Mouse (Mus musculus): ENCODE results near the gene Igfbp7. TPM values are rescaled to one million over a fixed set of nuclear protein-coding genes. Genes with fewer than 3 reads are reported as not detected.
"Not testable (repeated sequence)": the region's sequence is repeated elsewhere in the genome, so short reads cannot be mapped to it uniquely, and the experiment has no call there.

Igfbp7 gene
- polyA plus RNA-seq, 1 experiment from 2014 or later, result 78.7 TPM

- H3K9ac ChIP-seq (ENCODE audit: low read depth, low read length); H3K4me3 ChIP-seq (ENCODE audit: low read length); H3K4me1 ChIP-seq (ENCODE audit: control insufficient read depth, insufficient read depth, low read depth, low read length); H3K9me3 ChIP-seq (ENCODE audit: control insufficient read depth, low read length); H3K4me2 ChIP-seq (ENCODE audit: low read length); H3K36me3 ChIP-seq (ENCODE audit: control insufficient read depth, insufficient read depth, low read length); H3K27ac ChIP-seq (ENCODE audit: low read depth, low read length); H3K27me3 ChIP-seq (replicated peaks; ENCODE audit: control insufficient read depth, insufficient read depth, low read length): not testable (repeated sequence)
- ATAC-seq, result 0 out of 2 replicates have a peak, but pooled peaks have one; percentile 30
- 62% methylated on average over 4 of the region's 4 CpGs for WGBS
Measured at GRCm38 (mm10) chr5:77419537-77419936, 11.7 kb upstream of the Igfbp7 start.

GRCm38 (mm10) chr5:77416058-77416457 lies 8.2 kb upstream of the Igfbp7 start:
- no peak overlapping the region for H3K4me3 ChIP-seq (ENCODE audit: low read length)
- H3K9me3 ChIP-seq (ENCODE audit: control insufficient read depth, low read length), result no peaks in the 10 kb centered on the region
- WGBS, result 95% methylated on average over 6 of the region's 6 CpGs
- ATAC-seq, result no peak
- no peak overlapping the region for H3K9ac ChIP-seq (ENCODE audit: low read depth, low read length)
- no peaks in the 10 kb centered on the region for H3K27me3 ChIP-seq (replicated peaks; ENCODE audit: control insufficient read depth, insufficient read depth, low read length)
- H3K36me3 ChIP-seq (ENCODE audit: control insufficient read depth, insufficient read depth, low read length), result no peaks in the 10 kb centered on the region
- no peak overlapping the region for H3K27ac ChIP-seq (ENCODE audit: low read depth, low read length)
- no peak overlapping the region for H3K4me2 ChIP-seq (ENCODE audit: low read length)
- H3K4me1 ChIP-seq (ENCODE audit: control insufficient read depth, insufficient read depth, low read depth, low read length), result no peaks in the 10 kb centered on the region

DNA sequence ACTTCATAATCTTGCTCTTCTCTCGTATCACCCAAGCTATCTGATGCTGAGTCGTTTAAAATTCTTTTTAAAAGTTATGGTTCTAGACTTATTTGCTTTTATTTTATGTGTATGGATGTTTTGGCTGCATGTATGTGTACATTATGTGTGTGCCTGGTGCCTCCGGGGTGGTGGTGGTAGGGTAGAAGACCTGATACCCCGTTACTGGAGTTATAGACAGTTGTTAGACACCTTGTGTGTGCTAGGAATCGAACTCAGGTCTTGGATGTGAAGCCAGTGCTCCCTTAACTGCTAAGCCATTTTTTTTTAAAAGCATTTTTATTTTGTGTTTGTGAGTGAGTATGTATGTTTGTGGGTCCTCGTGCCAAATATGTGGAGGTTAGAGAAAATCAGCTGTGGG lies 689 bp upstream of the Igfbp7 start:
- H3K27me3 ChIP-seq (replicated peaks; ENCODE audit: control insufficient read depth, insufficient read depth, low read length), result no peaks in the 10 kb centered on the region
- H3K9me3 ChIP-seq (ENCODE audit: control insufficient read depth, low read length), result 0 out of 2 replicates have a peak, but pooled peaks cover 2% of the 10 kb centered on the region
- H3K4me2 ChIP-seq (ENCODE audit: low read length), result no peak overlapping the region
- no peak overlapping the region for H3K27ac ChIP-seq (ENCODE audit: low read depth, low read length)
- no peak overlapping the region for H3K9ac ChIP-seq (ENCODE audit: low read depth, low read length)
- H3K4me3 ChIP-seq (ENCODE audit: low read length), result no peak overlapping the region
- H3K36me3 ChIP-seq (ENCODE audit: control insufficient read depth, insufficient read depth, low read length), result no peaks in the 10 kb centered on the region
- ATAC-seq, result no peak
- 95% methylated on average over 6 of the region's 6 CpGs for WGBS
- no peaks in the 10 kb centered on the region; the same call in 1 of the 2 replicates for H3K4me1 ChIP-seq (ENCODE audit: control insufficient read depth, insufficient read depth, low read depth, low read length)

DNA sequence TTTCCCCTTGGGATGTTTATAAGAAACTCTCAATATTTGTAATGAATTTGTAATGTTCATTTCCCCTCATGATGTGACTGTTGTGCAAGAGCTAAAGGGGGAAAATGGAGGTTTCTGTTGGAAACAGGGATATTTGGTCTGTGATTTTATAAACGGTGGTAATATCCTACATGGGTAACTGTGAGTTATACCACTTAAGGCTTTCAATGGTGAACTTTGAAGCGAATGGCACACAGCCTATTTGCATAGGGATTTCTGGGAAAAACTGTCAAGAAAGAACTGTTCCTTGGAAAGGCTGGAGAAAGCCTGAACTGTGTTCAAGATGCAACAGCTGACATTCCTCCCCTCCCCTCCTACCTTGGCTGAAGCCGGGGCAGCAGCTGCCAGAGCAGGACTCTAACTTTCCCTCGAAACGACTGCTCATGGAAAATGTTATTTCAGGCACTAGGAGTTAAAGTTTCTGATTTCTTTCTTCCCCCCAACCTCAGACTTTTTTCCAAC lies 1.4 kb downstream of the Igfbp7 start:
- H3K4me2 ChIP-seq (ENCODE audit: low read length), result no peak overlapping the region
- H3K36me3 ChIP-seq (ENCODE audit: control insufficient read depth, insufficient read depth, low read length), result no peaks in the 10 kb centered on the region
- 52% methylated on average over 5 of the region's 5 CpGs for WGBS
- H3K4me3 ChIP-seq (ENCODE audit: low read length), result no peak overlapping the region
- no peaks in the 10 kb centered on the region for H3K27me3 ChIP-seq (replicated peaks; ENCODE audit: control insufficient read depth, insufficient read depth, low read length)
- no peak for ATAC-seq
- 0 out of 2 replicates have a peak, but pooled peaks cover 2% of the 10 kb centered on the region for H3K9me3 ChIP-seq (ENCODE audit: control insufficient read depth, low read length)
- no peak overlapping the region for H3K9ac ChIP-seq (ENCODE audit: low read depth, low read length)
- H3K27ac ChIP-seq (ENCODE audit: low read depth, low read length), result no peak overlapping the region
- H3K4me1 ChIP-seq (ENCODE audit: control insufficient read depth, insufficient read depth, low read depth, low read length), result no peaks in the 10 kb centered on the region; the same call in 1 of the 2 replicates

DNA sequence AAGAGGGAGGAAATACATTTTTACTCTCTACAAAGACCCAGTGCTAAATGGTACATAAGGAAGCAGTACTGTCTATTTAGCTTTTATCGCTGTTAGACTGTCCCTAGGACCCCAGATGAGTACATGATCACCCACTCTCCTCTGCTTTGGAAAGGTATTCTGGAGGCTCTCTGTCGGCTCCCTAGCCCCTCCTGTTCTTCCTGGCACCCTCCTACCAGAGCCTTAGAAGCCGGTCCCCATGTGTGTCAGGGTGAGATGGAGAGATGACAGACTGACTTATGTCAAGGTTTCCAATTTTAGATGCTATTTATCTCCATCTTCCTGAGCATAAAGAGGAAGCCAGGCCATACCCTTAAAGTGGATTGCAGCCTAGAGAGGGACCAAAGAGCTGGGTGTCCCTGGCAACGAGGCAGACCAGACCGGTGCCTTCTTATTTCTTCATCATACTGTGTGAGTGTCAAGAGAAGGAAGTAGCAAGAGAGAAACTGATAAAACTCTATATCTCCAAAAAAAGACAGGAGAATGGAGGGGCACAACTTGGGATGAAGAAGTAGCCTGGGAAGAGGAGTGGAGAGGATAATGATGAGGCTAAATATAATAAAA lies 2.3 kb downstream of the Igfbp7 start:
- whole genome bisulfite sequencing, result 79% methylated on average over 5 of the region's 5 CpGs
- ATAC-seq, result no peak

GRCm38 (mm10) chr5:77404941-77405340 lies 2.9 kb downstream of the Igfbp7 start:
- WGBS, result 68% methylated on average over 9 of the region's 10 CpGs
- Histone ChIP-seq H3K9ac (ENCODE audit: low read depth, low read length) (no peak overlapping the region), H3K36me3 (ENCODE audit: control insufficient read depth, insufficient read depth, low read length) (no peaks in the 10 kb centered on the region), H3K4me1 (ENCODE audit: control insufficient read depth, insufficient read depth, low read depth, low read length) (no peaks in the 10 kb centered on the region; the same call in 1 of the 2 replicates), H3K27ac (ENCODE audit: low read depth, low read length) (no peak overlapping the region), H3K4me2 (ENCODE audit: low read length) (no peak overlapping the region), H3K27me3 (replicated peaks; ENCODE audit: control insufficient read depth, insufficient read depth, low read length) (no peaks in the 10 kb centered on the region), H3K9me3 (ENCODE audit: control insufficient read depth, low read length) (0 out of 2 replicates have a peak, but pooled peaks cover 2% of the 10 kb centered on the region), H3K4me3 (ENCODE audit: low read length) (no peak overlapping the region)
- ATAC-seq, result no peak

More for the DNA sequence above, 2.3 kb downstream of the Igfbp7 start:
- Histone ChIP-seq H3K9me3 (ENCODE audit: control insufficient read depth, low read length) (0 out of 2 replicates have a peak, but pooled peaks cover 2% of the 10 kb centered on the region), H3K36me3 (ENCODE audit: control insufficient read depth, insufficient read depth, low read length) (no peaks in the 10 kb centered on the region), H3K27ac (ENCODE audit: low read depth, low read length) (no peak overlapping the region), H3K9ac (ENCODE audit: low read depth, low read length) (no peak overlapping the region), H3K4me1 (ENCODE audit: control insufficient read depth, insufficient read depth, low read depth, low read length) (no peaks in the 10 kb centered on the region; the same call in 1 of the 2 replicates), H3K4me3 (ENCODE audit: low read length) (no peak overlapping the region), H3K4me2 (ENCODE audit: low read length) (no peak overlapping the region), H3K27me3 (replicated peaks; ENCODE audit: control insufficient read depth, insufficient read depth, low read length) (no peaks in the 10 kb centered on the region)

- Histone ChIP-seq H3K9me3 (ENCODE audit: control insufficient read depth, low read length) (no peaks in the 10 kb centered on the region), H3K36me3 (ENCODE audit: control insufficient read depth, insufficient read depth, low read length) (no peaks in the 10 kb centered on the region), H3K4me3 (ENCODE audit: low read length) (no peak overlapping the region), H3K27me3 (replicated peaks; ENCODE audit: control insufficient read depth, insufficient read depth, low read length) (no peaks in the 10 kb centered on the region), H3K4me2 (ENCODE audit: low read length) (no peak overlapping the region), H3K27ac (ENCODE audit: low read depth, low read length) (no peak overlapping the region), H3K9ac (ENCODE audit: low read depth, low read length) (no peak overlapping the region), H3K4me1 (ENCODE audit: control insufficient read depth, insufficient read depth, low read depth, low read length) (no peaks in the 10 kb centered on the region; the same call in 1 of the 2 replicates)
- no peak for ATAC-seq
- WGBS, result 90% methylated on average over 5 of the region's 5 CpGs
Measured at GRCm38 (mm10) chr5:77402901-77403300, 4.9 kb downstream of the Igfbp7 start.

DNA sequence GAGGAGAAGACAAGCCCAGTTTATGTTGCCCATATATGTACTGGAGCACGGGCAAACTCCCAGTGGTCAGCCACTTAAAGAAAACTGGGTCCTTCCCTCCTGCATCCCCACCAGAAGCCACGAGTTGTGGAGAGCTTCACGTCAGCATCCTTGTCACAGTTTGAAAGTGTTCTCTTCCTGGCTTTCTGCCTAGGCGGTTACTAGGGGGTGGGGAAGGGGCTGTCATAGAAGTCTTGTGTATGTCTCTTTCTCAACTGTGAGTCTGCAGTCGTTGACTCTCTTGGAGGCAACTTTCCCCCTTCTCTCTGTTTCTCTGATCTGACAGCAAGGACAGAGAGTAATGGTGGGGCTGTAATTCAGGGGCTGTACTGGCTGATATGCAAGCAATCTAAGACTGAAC lies 5.7 kb downstream of the Igfbp7 start:
- no peaks in the 10 kb centered on the region for H3K36me3 ChIP-seq (ENCODE audit: control insufficient read depth, insufficient read depth, low read length)
- no peak overlapping the region for H3K4me3 ChIP-seq (ENCODE audit: low read length)
- H3K9ac ChIP-seq (ENCODE audit: low read depth, low read length), result no peak overlapping the region
- H3K27ac ChIP-seq (ENCODE audit: low read depth, low read length), result no peak overlapping the region
- no peak overlapping the region for H3K4me2 ChIP-seq (ENCODE audit: low read length)
- H3K27me3 ChIP-seq (replicated peaks; ENCODE audit: control insufficient read depth, insufficient read depth, low read length), result no peaks in the 10 kb centered on the region
- H3K9me3 ChIP-seq (ENCODE audit: control insufficient read depth, low read length), result no peaks in the 10 kb centered on the region
- no peaks in the 10 kb centered on the region for H3K4me1 ChIP-seq (ENCODE audit: control insufficient read depth, insufficient read depth, low read depth, low read length)
- 69% methylated on average over 5 of the region's 5 CpGs for WGBS
- ATAC-seq, result no peak

DNA sequence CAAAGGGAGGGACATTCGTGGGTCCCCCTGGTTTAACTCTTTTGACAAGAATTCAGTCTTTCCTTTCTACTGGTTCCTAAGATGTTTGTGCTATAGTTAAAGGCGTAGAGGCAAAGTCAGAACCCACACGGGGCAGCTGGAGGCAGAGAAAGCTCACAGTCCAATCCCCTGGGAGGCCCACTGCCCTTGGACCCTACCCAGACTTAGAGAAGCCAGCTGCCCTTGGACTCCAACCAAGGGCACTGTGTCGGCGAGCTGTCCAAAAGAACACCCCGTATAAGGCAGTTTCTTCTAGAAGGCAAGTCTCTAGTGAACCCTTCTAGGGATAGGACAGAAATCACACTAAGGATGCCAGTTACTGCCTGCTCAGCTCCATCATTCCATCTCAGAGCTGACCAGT lies 7.0 kb downstream of the Igfbp7 start:
- Histone ChIP-seq H3K4me2 (ENCODE audit: low read length) (no peak overlapping the region), H3K36me3 (ENCODE audit: control insufficient read depth, insufficient read depth, low read length) (no peaks in the 10 kb centered on the region), H3K27me3 (replicated peaks; ENCODE audit: control insufficient read depth, insufficient read depth, low read length) (no peaks in the 10 kb centered on the region), H3K9me3 (ENCODE audit: control insufficient read depth, low read length) (no peaks in the 10 kb centered on the region), H3K9ac (ENCODE audit: low read depth, low read length) (no peak overlapping the region), H3K27ac (ENCODE audit: low read depth, low read length) (no peak overlapping the region), H3K4me1 (ENCODE audit: control insufficient read depth, insufficient read depth, low read depth, low read length) (no peaks in the 10 kb centered on the region), H3K4me3 (ENCODE audit: low read length) (no peak overlapping the region)
- no peak; the same call in 1 of the 2 replicates for ATAC-seq
- WGBS, result 61% methylated on average over 6 of the region's 6 CpGs

Measured in hindbrain, embryonic 16.5 days (tissue).